Mouse (Mus musculus) neural tube, embryonic 13.5 days (tissue): ENCODE results near the gene Lsm11. TPM values are rescaled to one million over a fixed set of nuclear protein-coding genes. Genes with fewer than 3 reads are reported as not detected.
"Not testable (repeated sequence)": the region's sequence is repeated elsewhere in the genome, so short reads cannot be mapped to it uniquely, and the experiment has no call there.

Experiments used
- ATAC-seq: fragments of 200-750 bp; cut with Nextera tagmentation; 2 replicates; pipeline ENCODE4 v1.8.0; 2017; ENCODE audit warnings: low read depth, mild to moderate bottlenecking, moderate TSS enrichment, moderate library complexity
- H3K27ac ChIP-seq: fragments of 300-500 bp; sonication (generic); replicated peaks from 2 replicates; pipeline ENCODE4 v1.5.1; 2015; ENCODE audit warnings: moderate library complexity, mild to moderate bottlenecking, inconsistent platforms
- H3K27me3 ChIP-seq: fragments of 300-500 bp; sonication (generic); 2 replicates; pipeline ENCODE4 v1.6.1; 2015; ENCODE audit warnings: mild to moderate bottlenecking, inconsistent platforms
- H3K36me3 ChIP-seq: fragments of 300-500 bp; sonication (generic); 2 replicates; pipeline ENCODE4 v1.6.1; 2015; ENCODE audit warnings: mild to moderate bottlenecking, inconsistent platforms
- H3K4me1 ChIP-seq: fragments of 300-500 bp; sonication (generic); replicated peaks from 2 replicates; pipeline ENCODE4 v1.6.1; 2015; ENCODE audit warnings: inconsistent platforms
- H3K4me2 ChIP-seq: fragments of 300-500 bp; sonication (generic); 2 replicates; pipeline ENCODE4 v1.6.1; 2015; ENCODE audit warnings: inconsistent platforms, mild to moderate bottlenecking, moderate library complexity
- H3K4me3 ChIP-seq: fragments of 300-500 bp; sonication (generic); 2 replicates; pipeline ENCODE4 v1.5.1; 2015; ENCODE audit warnings: mild to moderate bottlenecking, inconsistent platforms
- H3K9ac ChIP-seq: fragments of 300-500 bp; sonication (generic); 2 replicates; pipeline ENCODE4 v1.6.1; 2015; ENCODE audit warnings: moderate library complexity, mild to moderate bottlenecking, inconsistent platforms
- H3K9me3 ChIP-seq: fragments of 300-500 bp; sonication (generic); 2 replicates; pipeline ENCODE4 v1.6.1; 2016; ENCODE audit warnings: inconsistent platforms
- WGBS: fragments of 180-500 bp; shearing (Covaris S2); methylation state at CpG from one replicate; pipeline ENCODE4 v1.1.7; 2015; 5-methylcytosine and 5-hydroxymethylcytosine counted together
- polyA plus RNA-seq: library from polyadenylated mRNA; unstranded; fragments of >200 nt; fragmentation: Nextera tagmentation; extraction: Ambion mirVana; gene quantifications from 2 replicates; pipeline ENCODE4 v1.2.1, GENCODE M21; 2015

The Lsm11 gene
- polyA plus RNA-seq, 1 experiment from 2014 or later = 15.1 TPM

DNA sequence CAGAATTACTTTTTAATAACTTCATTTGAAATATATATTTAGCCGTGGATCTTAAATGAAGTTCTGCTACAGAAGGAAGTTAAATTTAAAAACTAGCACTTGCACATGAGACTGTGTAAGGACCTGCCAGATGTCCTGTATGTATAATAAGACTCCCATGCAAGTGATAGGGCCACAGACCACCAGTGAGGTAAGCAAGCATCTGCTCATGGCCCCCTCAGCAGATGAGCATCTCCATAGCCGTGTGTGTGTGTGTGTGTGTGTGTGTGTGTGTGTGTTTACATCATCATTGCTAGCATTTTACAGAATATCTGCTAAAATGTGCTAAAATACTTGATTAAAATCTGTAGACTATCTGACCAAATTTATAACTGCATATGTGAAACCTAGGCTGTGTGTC is 47.3 kb downstream of the Lsm11 start:
- H3K4me3 ChIP-seq = no peak overlapping the region
- no peaks in the 10 kb centered on the region for H3K27me3 ChIP-seq
- no peak for ATAC-seq
- no peak overlapping the region for H3K4me2 ChIP-seq
- H3K4me1 ChIP-seq = peaks cover 20% of the 10 kb centered on the region; the same call in 1 of the 2 replicates
- no peak overlapping the region for H3K27ac ChIP-seq
- H3K9me3 ChIP-seq = no peaks in the 10 kb centered on the region
- H3K9ac ChIP-seq = no peak overlapping the region
- peaks cover 45% of the 10 kb centered on the region for H3K36me3 ChIP-seq
- 84% methylated on average over 2 of the region's 2 CpGs for WGBS

DNA sequence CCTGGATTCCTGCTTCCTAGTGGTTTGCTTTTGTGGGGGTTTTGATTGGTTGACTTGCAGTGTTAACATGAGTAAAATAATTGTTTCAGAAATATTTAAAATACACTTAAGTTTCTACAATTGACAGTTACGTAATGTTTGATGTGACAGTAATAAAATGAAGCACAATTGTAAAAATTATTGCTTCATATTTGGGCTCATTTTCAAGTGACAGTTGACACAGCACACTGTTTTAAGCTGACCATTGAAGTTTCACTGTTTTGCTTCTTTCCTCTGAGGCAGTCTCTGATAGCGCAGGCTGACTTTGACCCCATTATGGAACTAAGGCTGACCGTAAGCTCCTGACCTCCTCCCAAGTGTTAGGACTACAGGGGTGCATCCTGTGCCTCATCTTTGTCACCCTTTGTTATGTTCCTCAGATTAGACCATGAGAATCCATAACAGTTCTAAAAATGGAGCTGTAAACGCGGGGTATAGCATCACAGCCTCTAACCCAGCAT is 51.8 kb downstream of the Lsm11 start:
- no peak overlapping the region for H3K27ac ChIP-seq
- ATAC-seq = no peak
- H3K9me3 ChIP-seq = no peaks in the 10 kb centered on the region
- no peak overlapping the region for H3K4me2 ChIP-seq
- no peaks in the 10 kb centered on the region for H3K4me1 ChIP-seq
- peaks cover 82% of the 10 kb centered on the region for H3K36me3 ChIP-seq
- no peak overlapping the region for H3K9ac ChIP-seq
- WGBS = 96% methylated on average over 5 of the region's 5 CpGs
- no peak overlapping the region for H3K4me3 ChIP-seq
- H3K27me3 ChIP-seq = no peaks in the 10 kb centered on the region

DNA sequence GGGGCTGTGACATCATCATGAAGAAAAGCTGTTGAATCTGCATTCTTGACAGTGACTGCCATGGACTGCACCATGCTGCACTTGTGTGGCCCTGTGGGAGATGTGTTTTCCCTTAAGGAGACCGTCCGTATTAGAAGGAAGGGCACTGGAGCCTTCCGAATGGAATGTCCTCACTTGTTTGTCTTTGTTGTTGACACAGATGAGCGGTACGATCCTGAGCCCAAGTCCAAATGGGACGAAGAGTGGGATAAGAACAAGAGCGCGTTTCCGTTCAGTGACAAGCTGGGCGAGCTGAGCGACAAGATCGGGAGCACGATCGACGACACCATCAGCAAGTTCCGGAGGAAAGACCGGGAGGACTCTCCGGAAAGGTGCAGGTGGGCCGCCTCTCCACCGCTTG is 54.3 kb downstream of the Lsm11 start:
- Histone ChIP-seq H3K9me3 (no peaks in the 10 kb centered on the region), H3K27me3 (no peaks in the 10 kb centered on the region), H3K4me3 (no peak overlapping the region), H3K9ac (no peak overlapping the region), H3K36me3 (peaks cover 81% of the 10 kb centered on the region), H3K4me2 (no peak overlapping the region), H3K4me1 (peaks cover 12% of the 10 kb centered on the region), H3K27ac (no peak overlapping the region)
- ATAC-seq = no peak
- WGBS = 92% methylated on average over 20 of the region's 20 CpGs

DNA sequence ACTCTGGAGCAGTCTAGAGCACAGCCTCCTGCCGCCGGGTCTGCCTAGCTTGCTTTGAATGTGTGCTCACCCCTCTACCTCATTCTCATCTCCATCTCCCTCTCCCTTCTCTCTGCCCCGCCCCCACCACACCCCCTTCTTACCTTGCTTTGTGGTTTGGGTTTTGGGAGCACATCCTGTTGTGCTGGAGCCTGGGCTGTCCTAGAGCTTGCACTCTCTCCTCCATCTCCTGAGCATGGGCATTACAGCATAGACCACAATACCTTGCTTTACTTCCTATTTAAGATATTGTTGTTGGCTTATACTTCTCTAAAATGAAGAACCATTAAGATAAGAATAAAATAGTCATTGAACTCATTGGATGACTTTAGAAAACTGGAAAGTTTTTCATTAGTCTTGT is 54.8 kb downstream of the Lsm11 start:
- peaks cover 78% of the 10 kb centered on the region for H3K36me3 ChIP-seq
- H3K27ac ChIP-seq = no peak overlapping the region
- no peak overlapping the region for H3K4me2 ChIP-seq
- no peaks in the 10 kb centered on the region for H3K27me3 ChIP-seq
- 87% methylated on average over 3 of the region's 3 CpGs for WGBS
- no peaks in the 10 kb centered on the region for H3K9me3 ChIP-seq
- ATAC-seq = no peak
- H3K4me1 ChIP-seq = peaks cover 12% of the 10 kb centered on the region
- H3K9ac ChIP-seq = no peak overlapping the region
- H3K4me3 ChIP-seq = no peak overlapping the region

DNA sequence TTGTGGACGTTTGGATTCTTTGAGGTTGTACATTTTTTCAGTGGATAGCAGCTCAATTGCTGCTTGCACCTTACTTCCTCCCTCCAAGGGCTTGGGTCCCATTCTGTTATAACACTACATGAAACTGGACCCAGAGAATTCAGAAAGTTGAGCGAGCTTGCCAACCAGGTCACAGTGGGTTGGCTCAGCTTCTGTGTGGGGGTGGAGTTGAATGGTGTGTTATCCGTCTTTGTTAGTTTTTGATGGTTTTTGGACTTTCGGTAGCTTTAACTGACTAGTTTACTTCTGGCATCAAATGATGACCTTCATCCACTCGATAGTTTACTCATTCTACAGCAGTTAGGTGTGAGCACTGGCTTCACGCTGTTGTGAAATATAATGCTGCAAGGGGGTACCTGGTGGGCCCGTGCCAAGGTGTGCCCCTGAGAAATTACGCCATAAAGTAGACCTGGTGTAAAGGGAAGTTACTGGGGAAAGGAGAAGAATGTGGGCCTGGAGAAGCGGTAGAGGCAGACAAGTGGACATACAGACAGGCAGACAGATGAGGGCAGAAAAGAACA is 56.2 kb downstream of the Lsm11 start:
- no peak overlapping the region for H3K9ac ChIP-seq
- no peak overlapping the region for H3K4me2 ChIP-seq
- peaks cover 69% of the 10 kb centered on the region for H3K36me3 ChIP-seq
- ATAC-seq = no peak
- H3K4me3 ChIP-seq = no peak overlapping the region
- H3K27me3 ChIP-seq = no peaks in the 10 kb centered on the region
- WGBS = 89% methylated on average over 9 of the region's 9 CpGs
- H3K4me1 ChIP-seq = peaks cover 17% of the 10 kb centered on the region
- H3K9me3 ChIP-seq = no peaks in the 10 kb centered on the region
- no peak overlapping the region for H3K27ac ChIP-seq

DNA sequence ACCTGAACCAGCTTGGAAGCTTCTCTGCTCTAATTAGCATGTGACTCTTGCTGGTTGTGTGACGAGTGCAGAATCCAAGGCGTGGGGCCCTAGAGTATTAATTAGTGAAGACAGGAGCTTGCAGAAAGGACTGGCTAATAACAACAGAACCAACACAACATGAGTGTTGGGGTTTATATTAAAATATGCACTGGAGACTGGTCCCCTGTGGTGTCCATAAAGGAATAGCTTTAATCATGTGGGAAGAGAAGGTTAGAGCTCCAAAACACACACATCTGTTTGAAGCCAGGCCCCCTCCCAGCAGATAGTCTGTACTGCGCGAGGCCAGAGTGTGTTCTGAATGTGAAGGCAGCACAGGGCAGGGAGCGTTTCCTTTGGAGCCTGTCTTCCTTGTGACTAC is 58.1 kb downstream of the Lsm11 start:
- Histone ChIP-seq H3K4me1 (peaks cover 33% of the 10 kb centered on the region), H3K36me3 (peaks cover 49% of the 10 kb centered on the region), H3K4me2 (no peak overlapping the region), H3K27me3 (no peaks in the 10 kb centered on the region), H3K9ac (no peak overlapping the region), H3K9me3 (no peaks in the 10 kb centered on the region), H3K4me3 (no peak overlapping the region), H3K27ac (peak overlapping the region; percentile 25)
- ATAC-seq = 0 out of 2 replicates have a peak, but pooled peaks have one; percentile 40
- 54% methylated on average over 5 of the region's 5 CpGs for WGBS

DNA sequence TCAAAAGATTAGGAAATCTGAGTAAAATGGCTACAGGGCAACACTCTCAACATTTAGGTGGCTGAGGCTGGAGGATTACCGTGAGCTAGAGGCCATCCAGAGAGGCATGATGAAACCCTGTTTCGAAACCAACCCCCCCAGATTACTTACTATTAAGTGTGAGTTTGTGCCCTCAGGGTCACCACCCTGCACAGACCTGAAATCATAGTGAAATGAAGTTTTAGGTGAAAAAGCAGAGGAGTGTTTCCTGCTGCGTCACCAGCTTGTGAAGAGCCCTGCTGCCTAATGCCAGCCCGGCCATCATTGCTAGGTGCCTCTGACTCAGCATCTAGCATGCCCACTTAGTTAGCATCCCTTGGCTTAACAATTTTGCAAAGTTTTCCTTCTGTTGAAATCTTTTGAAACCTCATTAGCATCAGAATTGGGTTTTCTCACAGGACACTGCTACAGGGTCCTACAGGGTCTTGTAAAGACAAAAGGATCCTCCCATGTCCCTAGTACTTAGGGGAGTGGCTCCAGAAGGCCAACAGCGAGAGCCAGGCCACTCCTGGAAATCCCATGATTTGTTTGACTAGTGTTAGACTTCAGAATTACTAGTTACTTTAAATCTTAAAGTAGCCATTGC is 59.0 kb downstream of the Lsm11 start:
- no peak overlapping the region for H3K27ac ChIP-seq
- H3K36me3 ChIP-seq = peaks cover 41% of the 10 kb centered on the region
- no peak overlapping the region for H3K4me3 ChIP-seq
- no peak for ATAC-seq
- no peak overlapping the region for H3K4me2 ChIP-seq
- no peaks in the 10 kb centered on the region for H3K27me3 ChIP-seq
- peaks cover 38% of the 10 kb centered on the region for H3K4me1 ChIP-seq
- no peaks in the 10 kb centered on the region for H3K9me3 ChIP-seq
- 76% methylated on average over 5 of the region's 5 CpGs for WGBS
- no peak overlapping the region for H3K9ac ChIP-seq

DNA sequence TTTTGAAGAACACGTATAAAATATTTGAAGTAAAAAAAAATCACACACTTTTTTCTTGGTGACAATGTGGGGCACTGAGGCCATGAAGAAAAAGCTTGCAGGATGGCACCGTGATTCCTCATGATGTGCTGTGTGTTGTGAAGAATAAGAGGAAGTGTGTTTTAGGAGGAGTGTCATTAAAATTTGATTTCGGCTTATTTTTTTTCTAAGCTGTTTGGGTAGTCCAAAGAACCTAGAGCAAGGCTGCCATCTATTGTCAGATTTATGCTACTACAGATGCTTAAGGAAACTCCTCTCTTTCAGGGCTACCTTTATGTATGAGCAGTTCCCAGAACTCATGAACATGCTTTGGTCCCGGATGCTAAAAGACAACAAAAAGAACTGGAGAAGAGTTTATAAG is 60.7 kb downstream of the Lsm11 start:
- Histone ChIP-seq H3K9me3 (no peaks in the 10 kb centered on the region), H3K27me3 (no peaks in the 10 kb centered on the region), H3K4me2 (no peak overlapping the region), H3K4me3 (no peak overlapping the region), H3K36me3 (peaks cover 25% of the 10 kb centered on the region), H3K27ac (no peak overlapping the region), H3K4me1 (peaks cover 52% of the 10 kb centered on the region), H3K9ac (no peak overlapping the region)
- ATAC-seq = no peak
- 53% methylated on average over 4 of the region's 4 CpGs for WGBS

DNA sequence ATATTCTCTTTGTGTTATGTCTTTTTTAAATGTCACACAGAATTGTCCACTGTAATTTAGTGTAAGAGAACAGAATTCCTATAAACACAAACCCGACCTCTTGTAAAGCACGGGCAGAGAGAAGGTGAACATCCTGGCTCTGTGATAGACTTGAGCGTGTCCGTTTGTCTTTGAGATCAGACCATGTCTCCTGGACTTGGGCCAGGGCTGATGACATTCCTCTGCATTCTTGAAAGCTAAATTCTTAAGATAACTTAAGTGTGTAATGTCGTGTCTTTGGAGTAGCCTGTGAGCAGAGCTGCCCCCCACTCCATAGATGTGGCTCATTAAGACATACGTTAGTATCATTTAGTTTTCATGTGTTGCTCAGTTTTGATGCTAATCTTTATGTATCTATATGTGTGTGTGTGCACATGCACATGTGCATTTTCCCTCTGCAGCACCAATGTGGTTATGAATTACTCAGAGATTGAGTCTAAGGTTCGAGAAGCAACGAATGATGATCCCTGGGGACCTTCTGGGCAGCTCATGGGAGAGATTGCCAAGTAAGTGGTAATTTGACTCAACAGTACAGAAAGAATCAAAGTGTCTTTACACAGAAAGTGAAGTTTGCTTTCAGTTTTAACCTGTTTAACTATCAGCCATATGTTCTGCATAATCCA is 61.3 kb downstream of the Lsm11 start:
- H3K4me3 ChIP-seq = no peak overlapping the region
- peaks cover 57% of the 10 kb centered on the region for H3K4me1 ChIP-seq
- H3K36me3 ChIP-seq = peaks cover 18% of the 10 kb centered on the region
- no peak for ATAC-seq
- WGBS = 56% methylated on average over 8 of the region's 8 CpGs
- H3K9me3 ChIP-seq = no peaks in the 10 kb centered on the region
- no peak overlapping the region for H3K9ac ChIP-seq
- H3K27ac ChIP-seq = no peak overlapping the region
- no peak overlapping the region for H3K4me2 ChIP-seq
- H3K27me3 ChIP-seq = no peaks in the 10 kb centered on the region

DNA sequence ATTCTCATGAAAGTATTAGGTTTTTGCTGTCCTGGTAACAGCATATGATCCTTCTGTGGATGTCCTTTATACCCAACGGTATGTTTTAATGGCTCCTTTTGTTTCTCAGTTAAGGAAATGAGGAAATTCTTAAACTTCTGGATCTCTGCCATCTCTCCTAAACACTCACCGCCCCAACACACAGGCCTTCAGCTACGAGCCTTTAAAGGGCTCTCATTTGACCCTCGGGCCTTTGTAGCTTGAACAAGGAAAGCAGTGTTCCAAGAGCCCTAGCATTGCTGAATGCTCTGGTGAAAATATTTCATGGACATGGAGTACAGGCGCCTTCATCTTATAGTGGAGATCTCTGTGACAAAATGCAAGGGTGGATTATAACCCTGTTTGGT is 63.1 kb downstream of the Lsm11 start:
- Histone ChIP-seq H3K4me3 (no peak overlapping the region), H3K9me3 (no peaks in the 10 kb centered on the region), H3K27ac (peak overlapping the region; percentile 74), H3K4me1 (peaks cover 55% of the 10 kb centered on the region), H3K9ac (0 out of 2 replicates have a peak overlapping the region, but pooled peaks have one; percentile 41), H3K4me2 (no peak overlapping the region), H3K27me3 (no peaks in the 10 kb centered on the region), H3K36me3 (peaks cover 11% of the 10 kb centered on the region; the same call in 1 of the 2 replicates)
- ATAC-seq = peak; percentile 57
- 19% methylated on average over 5 of the region's 5 CpGs for WGBS

DNA sequence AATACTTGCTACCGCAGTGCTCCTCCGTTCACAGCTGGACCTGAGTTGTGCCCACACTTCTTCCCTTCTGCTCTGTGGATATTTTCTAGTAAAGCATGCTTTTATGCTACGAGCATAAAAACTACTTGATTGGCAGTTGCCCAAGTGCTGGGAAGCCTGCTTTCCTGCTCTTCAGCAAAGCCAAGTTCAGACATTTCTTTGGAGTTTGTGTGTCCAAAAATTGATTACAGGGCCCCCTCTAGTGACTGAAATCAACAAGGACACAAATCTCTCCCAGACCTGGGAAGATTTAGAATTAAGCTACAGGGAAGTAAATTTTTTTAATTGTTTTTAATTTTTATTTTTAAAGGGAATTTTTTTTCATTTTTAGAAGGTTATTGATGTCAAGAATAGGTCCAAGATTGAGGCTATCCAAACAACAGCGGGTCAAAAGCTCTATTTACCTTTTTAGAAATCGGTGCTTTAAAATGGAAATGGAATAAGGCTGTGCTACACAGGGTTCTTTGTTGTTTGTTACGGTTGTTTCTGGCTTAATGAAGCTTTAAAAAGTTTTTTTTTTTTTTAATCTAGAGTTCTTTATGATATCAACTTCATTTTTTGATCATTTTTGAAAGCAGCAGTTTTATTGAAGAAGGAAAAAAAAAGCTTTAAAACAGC is 63.6 kb downstream of the Lsm11 start:
- H3K4me1 ChIP-seq = peaks cover 49% of the 10 kb centered on the region
- peak overlapping the region; percentile 74 for H3K27ac ChIP-seq
- ATAC-seq = peak; percentile 66; the same call in 1 of the 2 replicates
- no peak overlapping the region for H3K9ac ChIP-seq
- 43% methylated on average over 6 of the region's 6 CpGs for WGBS
- no peaks in the 10 kb centered on the region for H3K9me3 ChIP-seq
- H3K4me2 ChIP-seq = peak overlapping the region; percentile 11; the same call in 1 of the 2 replicates
- H3K27me3 ChIP-seq = no peaks in the 10 kb centered on the region
- 0 out of 2 replicates have a peak, but pooled peaks cover 11% of the 10 kb centered on the region for H3K36me3 ChIP-seq
- H3K4me3 ChIP-seq = no peak overlapping the region

DNA sequence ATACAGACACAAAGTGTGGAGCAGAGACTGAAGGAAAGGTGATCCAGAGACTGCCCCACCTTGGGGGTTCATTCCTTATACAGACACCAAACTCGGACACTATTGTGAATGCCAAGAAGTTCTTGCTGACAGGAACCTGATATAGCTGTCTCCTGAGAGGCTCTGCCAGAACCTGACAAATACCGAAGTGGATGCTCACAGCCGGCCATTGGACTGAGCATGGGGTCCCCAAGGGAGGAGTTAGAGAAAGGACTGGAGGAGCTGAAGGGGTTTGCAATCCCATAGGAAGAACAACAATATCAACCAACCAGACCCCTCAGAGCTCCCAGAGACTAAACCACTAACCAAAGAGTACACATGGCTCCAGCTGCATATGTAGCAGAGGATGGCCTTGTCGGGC is 65.4 kb downstream of the Lsm11 start:
- H3K9ac ChIP-seq, H3K27ac ChIP-seq, H3K4me2 ChIP-seq, H3K36me3 ChIP-seq, H3K27me3 ChIP-seq, H3K9me3 ChIP-seq, ATAC-seq, H3K4me3 ChIP-seq: not testable (repeated sequence)
- peaks cover 46% of the 10 kb centered on the region for H3K4me1 ChIP-seq
- WGBS = 64% methylated on average over 4 of the region's 4 CpGs
